Mouse (Mus musculus) cortical plate, adult 2 months (tissue): ENCODE results near the gene Mrps34. TPM values are rescaled to one million over a fixed set of nuclear protein-coding genes. Genes with fewer than 3 reads are reported as not detected.

Experiments
- H3K27ac ChIP-seq: fragments of 200-500 bp; 2 replicates; pipeline ENCODE4 v1.5.1; 2012; ENCODE audit warnings: low read length, control low read depth, inconsistent platforms; ENCODE audit not compliant: insufficient read depth
- H3K4me1 ChIP-seq: fragments of 200-500 bp; 2 replicates; pipeline ENCODE4 v1.6.1; 2011; ENCODE audit warnings: low read length; ENCODE audit not compliant: control insufficient read depth, insufficient read depth
- H3K4me3 ChIP-seq: fragments of 200-500 bp; 2 replicates; pipeline ENCODE4 v1.5.1; 2011; ENCODE audit warnings: mild to moderate bottlenecking, low read length, control low read depth; ENCODE audit not compliant: insufficient read depth
- CTCF ChIP-seq: fragments of 200-500 bp; IDR thresholded peaks from 2 replicates; pipeline ENCODE4 v1.5.1; 2011; ENCODE audit warnings: mild to moderate bottlenecking, control low read depth, low read length; ENCODE audit not compliant: insufficient read depth; ENCODE audit errors: extremely low read depth
- POLR2A ChIP-seq: fragments of 200-500 bp; IDR thresholded peaks from 2 replicates; pipeline ENCODE4 v1.6.1; 2011; ENCODE audit warnings: mild to moderate bottlenecking, low read length, control low read depth; ENCODE audit not compliant: insufficient read depth; ENCODE audit errors: extremely low read depth
- polyA plus RNA-seq: library from polyadenylated mRNA; depleted of rRNA; stranded (reverse); fragments of >200 nt; gene quantifications from 2 replicates; pipeline ENCODE4 v1.2.3, GENCODE M21; 2012

The Mrps34 gene
- polyA plus RNA-seq, 1 experiment, result 115 TPM

- H3K27ac ChIP-seq, result no peak overlapping the region
- peak overlapping the region; percentile 80 for H3K4me3 ChIP-seq
- no peak for TF ChIP-seq CTCF
- peak; percentile 16; the same call in 1 of the 2 replicates for TF ChIP-seq POLR2A
- H3K4me1 ChIP-seq, result peaks cover 5% of the 10 kb centered on the region; the same call in 1 of the 2 replicates
Observed at GRCm38 (mm10) chr17:24897600-24897999, 2.7 kb downstream of the Mrps34 start.

- H3K4me3 ChIP-seq, result peak overlapping the region; percentile 80; the same call in 1 of the 2 replicates
- peaks cover 5% of the 10 kb centered on the region; the same call in 1 of the 2 replicates for H3K4me1 ChIP-seq
- no peak overlapping the region for H3K27ac ChIP-seq
- TF ChIP-seq POLR2A (no peak; the same call in 1 of the 2 replicates), CTCF (no peak)
Observed at GRCm38 (mm10) chr17:24898041-24898854, 3.3 kb downstream of the Mrps34 start.

DNA sequence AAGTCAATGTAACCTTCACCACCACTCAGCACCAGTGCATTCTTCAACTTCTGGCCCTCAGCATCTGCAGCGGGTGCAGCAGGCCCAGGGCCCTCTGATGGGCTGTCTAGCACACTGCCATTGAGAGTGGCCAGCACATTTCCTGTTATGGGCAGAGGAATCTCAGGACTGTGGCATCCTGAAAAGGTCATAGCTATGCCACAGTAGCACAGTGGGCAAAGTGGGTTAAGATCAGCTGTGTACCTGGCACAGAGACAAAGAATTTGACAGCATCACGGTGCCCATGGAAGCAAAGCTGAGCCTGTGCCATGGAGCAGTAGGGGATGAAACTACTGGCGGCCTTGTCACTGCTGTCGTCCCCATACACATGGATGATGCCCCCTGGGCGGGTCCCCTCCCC is 4.2 kb downstream of the Mrps34 start:
- H3K27ac ChIP-seq, result no peak overlapping the region
- peaks cover 5% of the 10 kb centered on the region; the same call in 1 of the 2 replicates for H3K4me1 ChIP-seq
- TF ChIP-seq CTCF, result no peak
- H3K4me3 ChIP-seq, result no peak overlapping the region

GRCm38 (mm10) chr17:24900014-24900413 is 5.1 kb downstream of the Mrps34 start:
- Histone ChIP-seq H3K4me3 (no peak overlapping the region), H3K27ac (no peak overlapping the region), H3K4me1 (peaks cover 5% of the 10 kb centered on the region; the same call in 1 of the 2 replicates)
- TF ChIP-seq CTCF, result no peak

DNA sequence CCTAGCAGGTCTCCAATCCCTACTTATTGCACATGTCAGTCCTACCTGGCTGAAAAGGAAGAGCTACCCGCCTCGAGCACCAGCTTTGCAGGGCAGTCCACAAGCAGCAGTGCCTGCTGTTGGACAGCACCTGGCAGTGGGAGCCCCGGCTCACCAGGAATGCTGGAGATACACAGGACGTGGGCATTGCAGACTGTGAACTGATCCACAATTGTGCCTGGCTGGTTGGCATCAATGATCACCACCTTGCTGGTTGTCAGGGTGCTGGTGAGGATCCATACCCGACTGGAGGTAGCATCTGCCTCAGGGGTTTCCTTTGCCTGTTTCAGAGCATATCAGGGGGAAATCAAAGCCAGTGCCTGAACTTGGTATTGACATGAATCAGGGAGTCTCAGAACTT is 7.2 kb downstream of the Mrps34 start:
- TF ChIP-seq CTCF (no peak), POLR2A (no peak)
- Histone ChIP-seq H3K4me3 (no peak overlapping the region), H3K4me1 (peaks cover 3% of the 10 kb centered on the region; the same call in 1 of the 2 replicates), H3K27ac (no peak overlapping the region)

GRCm38 (mm10) chr17:24902671-24903474 is 8.0 kb downstream of the Mrps34 start:
- Histone ChIP-seq H3K4me1 (0 out of 2 replicates have a peak, but pooled peaks cover 2% of the 10 kb centered on the region), H3K27ac (no peak overlapping the region), H3K4me3 (no peak overlapping the region)
- TF ChIP-seq POLR2A (no peak), CTCF (peak; percentile 16; the same call in 1 of the 2 replicates)

GRCm38 (mm10) chr17:24903767-24904166 is 8.9 kb downstream of the Mrps34 start:
- no peak overlapping the region for H3K27ac ChIP-seq
- TF ChIP-seq POLR2A (no peak), CTCF (no peak)
- H3K4me3 ChIP-seq, result no peak overlapping the region
- 0 out of 2 replicates have a peak, but pooled peaks cover 2% of the 10 kb centered on the region for H3K4me1 ChIP-seq

DNA sequence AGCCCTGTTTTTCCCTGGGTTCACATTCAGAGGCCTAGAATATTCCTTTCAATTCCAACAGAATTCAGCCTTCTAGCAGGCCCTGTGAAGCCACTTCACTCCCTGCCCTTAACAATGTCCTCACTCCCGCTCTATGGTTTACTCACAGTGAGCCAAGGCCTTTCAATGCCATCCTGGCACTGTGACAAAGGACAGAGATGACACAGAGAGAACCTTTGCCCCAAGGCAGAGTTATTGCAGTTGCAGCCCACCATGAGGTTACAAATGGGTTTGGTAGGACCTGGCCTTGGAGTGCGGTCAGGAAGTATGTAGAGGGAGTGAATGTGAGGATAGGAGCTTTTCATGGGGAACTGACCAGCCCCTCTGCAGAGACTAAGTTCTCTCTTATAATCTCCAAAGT is 12.7 kb downstream of the Mrps34 start:
- H3K4me3 ChIP-seq, result no peak overlapping the region
- no peak for TF ChIP-seq POLR2A
- H3K4me1 ChIP-seq, result no peaks in the 10 kb centered on the region
- H3K27ac ChIP-seq, result no peak overlapping the region

DNA sequence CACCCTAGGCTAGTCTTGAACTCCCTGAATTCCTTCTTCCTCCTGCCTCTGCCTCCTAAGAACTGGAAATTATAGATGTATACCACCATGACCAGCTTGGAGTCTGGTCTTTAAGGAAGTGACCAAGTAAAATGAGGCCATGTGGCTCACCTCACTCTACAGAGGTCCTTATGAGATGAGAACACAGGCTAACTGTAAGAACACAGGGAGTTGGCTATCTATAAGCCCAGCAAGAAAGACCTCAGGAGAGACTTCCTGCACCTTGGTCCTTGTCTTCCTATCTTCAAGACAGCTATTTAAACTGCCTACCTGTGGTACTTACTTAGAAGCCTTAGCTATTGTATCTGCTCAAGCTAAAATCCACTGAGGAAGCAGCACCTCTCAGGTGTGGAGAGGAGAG is 19.1 kb downstream of the Mrps34 start:
- H3K4me1 ChIP-seq, result no peaks in the 10 kb centered on the region
- TF ChIP-seq CTCF (no peak), POLR2A (no peak)
- no peak overlapping the region for H3K4me3 ChIP-seq
- no peak overlapping the region for H3K27ac ChIP-seq

DNA sequence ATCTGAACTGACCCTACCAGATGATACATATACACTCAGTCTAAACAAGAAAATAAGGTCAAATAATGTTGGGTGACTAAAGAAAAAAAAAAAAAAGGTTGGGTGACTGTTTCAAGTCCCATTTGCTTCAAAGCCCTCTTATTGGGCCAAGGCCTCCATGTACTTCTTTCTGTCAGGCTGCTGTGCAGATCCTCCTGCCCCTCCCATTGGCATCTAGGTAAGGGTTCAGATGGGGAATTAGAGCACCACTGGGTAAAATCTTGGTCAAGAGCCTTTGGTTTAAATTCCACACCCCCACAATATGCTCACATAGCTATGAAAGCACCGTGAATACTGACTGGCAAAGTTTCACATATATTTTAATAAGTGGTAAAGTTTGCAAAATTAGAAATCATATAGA is 28.3 kb downstream of the Mrps34 start:
- TF ChIP-seq POLR2A (no peak), CTCF (no peak)
- peaks cover 2% of the 10 kb centered on the region for H3K4me1 ChIP-seq
- H3K4me3 ChIP-seq, result no peak overlapping the region
- no peak overlapping the region for H3K27ac ChIP-seq

DNA sequence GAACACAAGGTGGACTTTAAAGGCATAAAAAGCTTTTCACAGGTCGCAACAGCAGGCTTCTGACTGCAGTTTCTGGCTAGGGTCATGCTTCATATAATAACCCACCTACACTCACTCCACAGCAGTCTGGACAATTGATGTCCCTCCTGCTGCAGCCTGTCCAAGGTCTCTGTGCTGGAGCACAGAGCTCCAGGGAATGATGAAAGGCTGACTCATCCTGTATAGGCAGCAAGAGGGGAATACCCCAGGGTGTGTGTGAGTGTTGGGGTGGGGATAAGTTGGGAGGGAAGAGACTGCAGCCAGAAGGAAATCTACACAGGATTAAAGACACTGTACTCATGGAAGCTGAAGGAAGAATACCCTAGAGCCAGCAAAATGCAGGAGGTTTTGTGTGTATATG is 34.6 kb downstream of the Mrps34 start:
- Histone ChIP-seq H3K4me3 (no peak overlapping the region), H3K4me1 (peaks cover 8% of the 10 kb centered on the region), H3K27ac (no peak overlapping the region)
- no peak for TF ChIP-seq POLR2A
- no peak for TF ChIP-seq CTCF
